In genomic region chr3:116105713-116106112, GRCm38 (mm10) we compare ENCODE assay signal across 10 mouse cellular contexts. TPM values are rescaled to one million over a fixed set of nuclear protein-coding genes. Genes with fewer than 3 reads are reported as not detected.
A peak's percentile ranks its signal among the peaks of the same experiment; 100 is the strongest.
DNase-seq lines count a peak whose midpoint lies in the region; ATAC-seq and TF ChIP-seq lines count a peak whose summit lies in the region.
"Had no signal": no experiment of that assay in that cellular context is flagged by ENCODE, and none has a peak within 500 bp of the region (broad histone marks: within the 10 kb centered on the region; RNA-seq: fewer than 3 reads in every experiment).

No protein-coding gene starts in this region.

- TF ChIP-seq EP300 in stomach, postnatal 0 days (optimal IDR thresholded peaks at IDR 0.05), result no peak

- H3K4me3 ChIP-seq in forebrain, embryonic 10.5 days, result peak overlapping the region; percentile 45
- H3K4me3 ChIP-seq in forebrain, embryonic 15.5 days, result no peak overlapping the region
- no peak overlapping the region for H3K4me3 ChIP-seq in kidney, postnatal 0 days (replicated peaks; ENCODE audit: low read depth, low read length)
- no peak overlapping the region for H3K4me3 ChIP-seq in midbrain, embryonic 11.5 days (ENCODE audit: low read depth, low read length)
- H3K4me3 ChIP-seq in stomach, postnatal 0 days (ENCODE audit: low read depth, low read length), result no peak overlapping the region

- 85% methylated on average over 5 of the region's 5 CpGs for WGBS in forebrain, embryonic 10.5 days
- WGBS in forebrain, embryonic 15.5 days, result 82% methylated on average over 5 of the region's 5 CpGs
- WGBS in kidney, postnatal 0 days, result 83% methylated on average over 5 of the region's 5 CpGs
- WGBS in midbrain, embryonic 11.5 days, result 86% methylated on average over 5 of the region's 5 CpGs
- WGBS in stomach, postnatal 0 days, result 86% methylated on average over 5 of the region's 5 CpGs

- DNase-seq in forebrain, embryonic 10.5 days (ENCODE audit: extremely low spot score, low spot score), result no peak
- no peak for DNase-seq in kidney, postnatal 0 days (ENCODE audit: low spot score)
- DNase-seq in kidney, postnatal 36 days, result no peak
- peak; percentile 83 for DNase-seq in midbrain, embryonic 11.5 days (ENCODE audit: low spot score, missing footprints)
- no peak for DNase-seq in stomach, postnatal 0 days (ENCODE audit: low spot score)
- DNase-seq in urinary bladder, postnatal 14 days (ENCODE audit: low spot score), result no peak
- DNase-seq in thymus, adult 18-20 months, result no peak
- DNase-seq: adrenal gland, postnatal 25 days; kidney, postnatal 14 days had no signal

- H3K36me3 ChIP-seq in forebrain, embryonic 10.5 days (replicated peaks), result no peaks in the 10 kb centered on the region; the same call in 1 of the 2 replicates
- H3K36me3 ChIP-seq in forebrain, embryonic 15.5 days, result no peaks in the 10 kb centered on the region
- no peaks in the 10 kb centered on the region for H3K36me3 ChIP-seq in kidney, postnatal 0 days (ENCODE audit: insufficient read depth, low read length)
- H3K36me3 ChIP-seq in midbrain, embryonic 11.5 days (ENCODE audit: control insufficient read depth, insufficient read depth, low read length), result no peaks in the 10 kb centered on the region; the same call in 1 of the 2 replicates
- H3K36me3 ChIP-seq in stomach, postnatal 0 days (ENCODE audit: control insufficient read depth, insufficient read depth, low read length), result no peaks in the 10 kb centered on the region

- H3K4me2 ChIP-seq in forebrain, embryonic 15.5 days (replicated peaks), result no peak overlapping the region
- 0 out of 2 replicates have a peak overlapping the region, but pooled peaks have one; percentile 39 for H3K4me2 ChIP-seq in kidney, postnatal 0 days (ENCODE audit: low read length)
- no peak overlapping the region for H3K4me2 ChIP-seq in midbrain, embryonic 11.5 days
- peak overlapping the region; percentile 31; the same call in 1 of the 2 replicates for H3K4me2 ChIP-seq in stomach, postnatal 0 days (replicated peaks; ENCODE audit: low read depth)

- no peaks in the 10 kb centered on the region for H3K27me3 ChIP-seq in forebrain, embryonic 10.5 days (ENCODE audit: poor library complexity, severe bottlenecking)
- no peaks in the 10 kb centered on the region for H3K27me3 ChIP-seq in forebrain, embryonic 15.5 days
- no peaks in the 10 kb centered on the region for H3K27me3 ChIP-seq in kidney, postnatal 0 days (ENCODE audit: insufficient read depth, low read length)
- no peaks in the 10 kb centered on the region for H3K27me3 ChIP-seq in midbrain, embryonic 11.5 days (ENCODE audit: control insufficient read depth, insufficient read depth, low read length)
- H3K27me3 ChIP-seq in stomach, postnatal 0 days (ENCODE audit: control insufficient read depth, insufficient read depth, low read length), result no peaks in the 10 kb centered on the region

- no peak overlapping the region for H3K9ac ChIP-seq in forebrain, embryonic 15.5 days (replicated peaks)
- H3K9ac ChIP-seq in kidney, postnatal 0 days (ENCODE audit: low read depth, low read length), result no peak overlapping the region
- H3K9ac ChIP-seq in midbrain, embryonic 11.5 days (ENCODE audit: low read length), result no peak overlapping the region
- no peak overlapping the region for H3K9ac ChIP-seq in stomach, postnatal 0 days (ENCODE audit: low read length)

- no peak for ATAC-seq in forebrain, embryonic 15.5 days (replicated peaks)
- ATAC-seq in kidney, postnatal 0 days (replicated peaks; ENCODE audit: low FRiP score, low read depth), result no peak
- no peak for ATAC-seq in midbrain, embryonic 11.5 days (ENCODE audit: low FRiP score)
- ATAC-seq in stomach, postnatal 0 days (ENCODE audit: low FRiP score, low TSS enrichment), result no peak

- H3K9me3 ChIP-seq in forebrain, embryonic 10.5 days, result no peaks in the 10 kb centered on the region
- H3K9me3 ChIP-seq in forebrain, embryonic 15.5 days, result no peaks in the 10 kb centered on the region
- H3K9me3 ChIP-seq in kidney, postnatal 0 days (replicated peaks; ENCODE audit: low read length), result no peaks in the 10 kb centered on the region
- H3K9me3 ChIP-seq in midbrain, embryonic 11.5 days (ENCODE audit: control insufficient read depth, low read length), result no peaks in the 10 kb centered on the region
- no peaks in the 10 kb centered on the region for H3K9me3 ChIP-seq in stomach, postnatal 0 days (ENCODE audit: control insufficient read depth, low read length)

- H3K27ac ChIP-seq in forebrain, embryonic 10.5 days, result peak overlapping the region; percentile 71
- H3K27ac ChIP-seq in forebrain, embryonic 15.5 days (replicated peaks), result no peak overlapping the region
- H3K27ac ChIP-seq in kidney, postnatal 0 days, result no peak overlapping the region
- H3K27ac ChIP-seq in midbrain, embryonic 11.5 days (ENCODE audit: low read depth, low read length), result no peak overlapping the region; the same call in 1 of the 2 replicates
- H3K27ac ChIP-seq in stomach, postnatal 0 days (replicated peaks), result no peak overlapping the region

- H3K4me1 ChIP-seq in forebrain, embryonic 10.5 days, result peaks cover 29% of the 10 kb centered on the region
- peaks cover 14% of the 10 kb centered on the region for H3K4me1 ChIP-seq in forebrain, embryonic 15.5 days
- H3K4me1 ChIP-seq in kidney, postnatal 0 days (replicated peaks; ENCODE audit: insufficient read depth, low read length), result no peaks in the 10 kb centered on the region
- H3K4me1 ChIP-seq in midbrain, embryonic 11.5 days (ENCODE audit: control insufficient read depth, insufficient read depth, low read length), result peaks cover 7% of the 10 kb centered on the region; the same call in 1 of the 2 replicates
- no peaks in the 10 kb centered on the region for H3K4me1 ChIP-seq in stomach, postnatal 0 days (replicated peaks; ENCODE audit: control insufficient read depth, insufficient read depth)

- no peak for TF ChIP-seq CTCF in kidney, postnatal 0 days (IDR thresholded peaks at IDR 0.05; ENCODE audit: low read depth)
- TF ChIP-seq CTCF in stomach, postnatal 0 days (IDR thresholded peaks at IDR 0.05; ENCODE audit: low read depth), result no peak

RNA-seq across cellular contexts. Expression of gene Vcam1, which starts 23.8 kb away (rescaled TPM):
- 20.6 and 24.6 TPM in 2 replicates for polyA plus RNA-seq in forebrain, embryonic 10.5 days (2016; fragmentation: Nextera tagmentation; extraction: Ambion mirVana)
- 26.2 and 29.2 TPM in 2 replicates for polyA plus RNA-seq in forebrain, embryonic 15.5 days (2015; fragmentation: Nextera tagmentation; extraction: Ambion mirVana)
- polyA plus RNA-seq in kidney, postnatal 0 days (2015; fragmentation: Nextera tagmentation; extraction: Ambion mirVana), result 22.3 and 24.9 TPM in 2 replicates
- 54.2 and 62.9 TPM in 2 replicates for polyA plus RNA-seq in midbrain, embryonic 11.5 days (2014; fragmentation: Nextera tagmentation; extraction: Ambion mirVana)
- 16.3 and 17.3 TPM in 2 replicates for polyA plus RNA-seq in stomach, postnatal 0 days (2015; fragmentation: Nextera tagmentation; extraction: Ambion mirVana)

Comparison
In these comparisons a context has a peak if more than half of its experiments do, and no peak if none do; other contexts are left out.
1. H3K4me2 ChIP-seq: peak in kidney, postnatal 0 days (single experiment) and stomach, postnatal 0 days (single experiment); none in forebrain, embryonic 15.5 days (single experiment) and midbrain, embryonic 11.5 days (single experiment).